Mouse (Mus musculus) left cerebral cortex, postnatal 10 days (tissue): ENCODE results near the gene Ms4a7. TPM values are rescaled to one million over a fixed set of nuclear protein-coding genes. Genes with fewer than 3 reads are reported as not detected.
"Not testable (repeated sequence)": the region's sequence is repeated elsewhere in the genome, so short reads cannot be mapped to it uniquely, and the experiment has no call there.

Experiments
- DNase-seq, 2 experiments: peaks; one replicate each; pipeline ENCODE4 v3.0.0; 2021 to 2022; ENCODE audit warnings: low spot score in 2 of 2, mixed read lengths in 1 of 2; ENCODE audit errors: extremely low spot score in 1 of 2
- intact Hi-C: fragments of 180-260 bp; cut with DNase I; formaldehyde crosslinking; loops from one replicate; pipeline ENCODE4 v1.15.1; 2025
- total RNA-seq, 2 experiments: library from RNA; stranded (reverse); gene quantifications; 2 replicates each; pipeline ENCODE4 v1.2.3; 2021

The Ms4a7 gene
- 1 to 10 TPM in 1 of 2 experiments, not detected in 1; 1.1 TPM for total RNA-seq

DNA sequence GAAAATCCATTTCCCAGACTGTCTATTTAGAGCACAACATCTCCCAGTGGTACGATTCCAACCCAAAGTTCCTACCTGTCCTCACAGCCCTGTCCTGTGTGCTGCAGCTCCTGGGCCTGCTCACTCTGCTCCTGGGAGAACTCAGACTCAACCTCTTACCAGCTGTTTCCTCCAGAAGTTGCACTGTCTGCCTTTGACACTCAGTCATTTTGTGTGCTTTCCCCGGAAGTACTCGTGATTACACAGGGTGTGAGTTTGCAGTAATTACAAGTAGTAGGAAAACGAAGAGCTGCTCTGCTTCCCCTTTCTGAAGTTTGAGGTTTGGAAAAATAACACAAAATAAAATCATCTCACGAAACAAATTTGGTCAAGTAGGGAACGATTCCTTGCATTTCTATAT, at the start of gene Ms4a7:
TSS of gene Ms4a7 (minus strand) at position 215 of the 400 bp plus-strand sequence.
- intact Hi-C loops, result no loop called here

GRCm38 (mm10) chr19:11376399-11376798, 40.5 kb upstream of the Ms4a7 start:
- no peak for DNase-seq
- intact Hi-C loops, result no loop called here

More for the DNA sequence above, at the start of gene Ms4a7:
- DNase-seq, result no peak

GRCm38 (mm10) chr19:11375273-11375672, 39.3 kb upstream of the Ms4a7 start, which contains the start of gene Ms4a4a:
Gene Ms4a4a (plus strand): TSS chr19:11375523.
- no peak for DNase-seq
- intact Hi-C loops, result no loop called here

DNA sequence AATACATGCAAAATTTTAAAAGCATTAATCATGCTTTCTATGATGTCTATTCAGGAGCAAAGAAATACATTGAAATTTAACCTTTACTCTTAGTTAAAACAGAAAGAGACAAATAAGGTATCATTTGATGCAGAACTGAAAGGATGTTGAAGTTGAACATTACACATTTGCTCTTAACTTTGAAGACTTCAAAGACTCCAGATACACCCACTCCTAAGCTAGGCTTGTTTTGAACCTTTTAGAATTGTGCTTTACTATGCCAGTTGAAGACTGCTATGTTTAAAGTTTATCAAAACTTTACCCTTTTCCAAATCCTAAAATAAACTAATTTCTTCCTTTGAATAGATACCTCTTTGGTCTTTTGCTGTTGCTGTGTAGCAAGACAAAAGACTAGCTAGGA, 35.2 kb upstream of the Ms4a7 start:
- intact Hi-C loops, result no loop called here

DNA sequence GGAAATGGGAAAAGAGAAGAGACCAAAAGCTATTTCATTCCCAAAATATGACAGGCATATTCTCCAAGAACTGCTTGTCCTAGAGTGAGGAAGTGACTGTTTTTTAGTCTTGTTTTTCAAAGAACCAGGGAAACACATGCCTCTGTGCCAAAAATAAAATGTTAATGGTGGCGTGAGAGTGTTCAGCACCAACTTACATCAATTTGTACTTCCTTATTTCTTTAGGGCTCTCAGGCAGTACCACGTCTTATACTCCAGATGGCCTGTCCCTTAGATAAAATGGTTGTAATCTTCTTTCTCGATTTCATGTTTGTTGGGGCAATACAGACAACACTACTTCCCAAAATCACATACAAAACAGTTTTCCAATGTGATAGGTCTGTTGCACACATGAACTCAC, 32.4 kb upstream of the Ms4a7 start:
- intact Hi-C loops, result no loop called here
- DNase-seq, result no peak

More for the DNA sequence above, 35.2 kb upstream of the Ms4a7 start:
- no peak for DNase-seq

DNA sequence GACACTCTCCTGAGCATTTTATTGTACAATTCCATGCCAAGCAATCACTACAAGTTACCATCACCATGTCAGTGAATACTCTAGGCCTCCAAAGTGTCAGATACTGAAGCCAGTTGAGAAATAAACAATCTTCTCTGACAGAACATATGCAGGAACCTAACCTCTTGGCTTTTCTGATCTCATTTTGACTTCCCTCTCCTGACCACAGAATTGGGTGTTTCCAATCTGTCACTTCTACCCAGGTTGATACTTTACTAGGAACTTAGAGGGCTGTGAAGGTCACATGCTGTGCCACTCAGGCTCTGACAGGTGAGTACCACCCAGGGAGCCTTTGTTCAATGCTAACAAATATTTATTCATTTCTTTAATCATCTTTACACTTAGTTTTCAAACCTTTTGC, 26.1 kb upstream of the Ms4a7 start:
- intact Hi-C loops, result no loop called here
- DNase-seq, result no peak

- DNase-seq, result peak in 1 of 2 experiments; percentile 4
- intact Hi-C loops, result no loop called here
These were observed 24.2 kb upstream of the Ms4a7 start for GRCm38 (mm10) chr19:11360106-11360505.

DNA sequence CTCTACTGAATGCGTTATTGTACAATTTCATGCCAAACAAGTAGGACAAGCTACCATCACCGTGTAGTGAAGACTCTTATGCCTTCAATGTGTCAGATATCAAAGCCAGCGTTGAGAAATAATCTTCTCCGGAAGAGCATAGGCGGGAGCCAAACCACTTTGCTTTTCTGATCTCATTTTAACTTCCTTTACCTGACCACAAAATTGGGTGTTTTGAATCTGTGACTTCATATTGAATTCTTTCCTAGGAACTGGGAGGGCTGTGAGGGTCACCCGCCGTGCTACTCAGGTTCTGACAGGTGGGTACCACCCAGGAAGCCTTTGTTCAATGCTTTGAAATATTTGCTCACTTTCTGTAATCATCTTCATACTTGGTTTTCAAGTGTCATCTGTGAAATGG, 19.8 kb upstream of the Ms4a7 start:
- no peak for DNase-seq
- intact Hi-C loops, result loop anchor here (5.0 kb wide), 1 partner anchor 412 kb away; no protein-coding TSS in a partner anchor

DNA sequence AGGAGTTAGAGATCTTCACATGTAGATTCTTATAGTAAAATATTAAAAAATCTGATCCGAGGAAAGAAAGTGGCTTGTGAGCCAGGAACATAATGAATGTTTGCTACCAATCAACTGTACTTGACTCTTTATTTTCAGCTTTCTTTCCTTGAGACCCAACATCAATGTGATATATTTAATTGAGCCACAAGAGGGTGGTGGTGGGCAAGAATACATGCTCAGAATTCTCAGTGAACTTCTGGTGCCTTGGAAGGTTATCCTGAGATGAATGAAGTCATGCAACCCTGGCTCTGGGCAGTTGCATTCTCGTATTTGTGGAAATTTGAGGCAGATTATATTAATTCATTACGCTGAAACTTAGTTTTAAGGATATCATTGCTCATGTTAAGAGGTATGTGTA, 15.9 kb upstream of the Ms4a7 start:
- intact Hi-C loops, result loop anchor here (5.0 kb wide), 1 partner anchor 250 kb away; the partner anchor contains the start of gene Ms4a6d
- peak in 1 of 2 experiments; percentile 1 for DNase-seq

GRCm38 (mm10) chr19:11349698-11350481, 13.9 kb upstream of the Ms4a7 start:
- intact Hi-C loops, result loop anchor here (5.0 kb wide), 1 partner anchor 252 kb away; the partner anchor contains the start of gene Ms4a6d
- DNase-seq, result peak; percentile 5 to 21

DNA sequence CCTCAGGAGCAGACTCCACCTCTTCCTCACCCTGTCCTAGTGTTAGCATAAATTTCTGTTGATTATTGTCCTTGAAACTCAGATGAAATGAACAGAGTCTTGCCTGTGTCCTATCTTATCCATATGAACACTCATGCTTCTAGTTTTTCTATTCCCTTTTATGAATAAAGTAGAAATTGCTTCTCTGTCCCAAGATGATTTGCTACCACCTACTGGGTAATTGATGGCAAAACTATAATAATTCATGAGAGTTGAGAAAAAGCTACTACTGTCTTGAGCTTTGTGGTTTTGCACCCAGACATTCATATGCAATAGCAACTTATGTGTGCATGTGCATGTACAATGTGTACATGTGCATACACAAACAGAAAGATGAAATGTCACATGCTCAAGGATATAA, 8.0 kb upstream of the Ms4a7 start:
- intact Hi-C loops, result no loop called here
- no peak for DNase-seq

GRCm38 (mm10) chr19:11343147-11343546, 7.2 kb upstream of the Ms4a7 start:
- intact Hi-C loops, result no loop called here
- no peak for DNase-seq

DNA sequence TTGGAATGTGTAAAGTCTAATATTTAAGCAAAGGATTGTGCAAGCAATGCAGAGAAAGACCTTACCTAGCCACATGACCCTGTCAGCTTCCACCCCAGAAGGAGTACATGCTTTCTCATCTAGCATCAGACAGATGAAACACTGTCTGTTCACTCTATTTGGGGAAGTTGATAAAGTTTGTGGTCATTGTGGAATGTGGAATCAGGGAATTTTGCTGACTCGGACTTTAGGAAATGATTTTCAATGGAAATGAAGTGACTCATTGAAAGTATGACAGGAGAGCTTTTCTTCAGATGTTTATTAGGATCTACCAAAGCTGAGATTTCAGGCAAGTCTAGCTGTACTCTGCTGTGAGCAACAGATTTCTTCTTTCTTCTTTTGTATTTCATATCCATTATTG, 14.8 kb downstream of the Ms4a7 start:
- intact Hi-C loops, result no loop called here
- DNase-seq, result no peak

- intact Hi-C loops, result no loop called here
- DNase-seq, result no peak
These were observed 19.2 kb downstream of the Ms4a7 start for GRCm38 (mm10) chr19:11316786-11317185.

DNA sequence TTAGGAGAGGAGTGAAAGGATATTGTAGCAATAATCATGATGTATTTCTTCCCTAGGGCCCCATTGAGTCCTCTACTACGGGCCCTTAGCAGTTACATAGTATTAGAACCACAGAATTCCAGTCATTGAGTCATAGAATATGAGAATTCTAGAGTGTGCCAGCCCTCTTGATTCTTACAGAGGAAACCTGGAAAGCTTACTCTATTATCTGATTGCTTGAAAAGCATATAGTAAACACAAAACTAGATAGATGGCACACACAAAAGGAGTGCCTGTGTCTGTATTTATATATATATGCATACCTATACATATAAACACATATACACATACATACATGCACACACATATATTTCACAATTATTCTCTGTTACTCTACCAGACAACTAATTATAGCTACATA, 21.6 kb downstream of the Ms4a7 start, which contains the start of gene Ms4a14:
TSS of gene Ms4a14 (minus strand) at position 101 of the 400 bp plus-strand sequence.
- intact Hi-C loops, result no loop called here
- DNase-seq, result no peak

DNA sequence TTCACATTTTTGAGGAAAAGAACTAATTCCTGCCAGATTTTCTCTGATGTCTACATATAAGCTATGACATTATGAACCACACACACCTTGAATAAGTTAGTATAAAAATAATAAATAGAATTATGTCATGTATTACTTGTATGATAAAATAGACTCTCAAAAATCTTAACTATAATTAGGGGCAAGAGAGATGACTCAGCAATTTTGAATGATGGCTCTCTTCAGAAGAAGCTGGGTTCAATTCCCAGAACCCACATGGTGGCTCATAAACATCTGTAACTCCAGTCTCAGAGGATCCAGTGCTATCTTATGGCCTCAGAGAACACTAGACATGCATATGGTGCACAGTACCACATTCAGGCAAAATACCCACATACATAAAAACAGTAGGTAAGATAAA, 27.1 kb downstream of the Ms4a7 start:
- no peak for DNase-seq
- intact Hi-C loops, result no loop called here

GRCm38 (mm10) chr19:11299529-11299928, 36.4 kb downstream of the Ms4a7 start:
- DNase-seq, intact Hi-C loops: not testable (repeated sequence)

DNA sequence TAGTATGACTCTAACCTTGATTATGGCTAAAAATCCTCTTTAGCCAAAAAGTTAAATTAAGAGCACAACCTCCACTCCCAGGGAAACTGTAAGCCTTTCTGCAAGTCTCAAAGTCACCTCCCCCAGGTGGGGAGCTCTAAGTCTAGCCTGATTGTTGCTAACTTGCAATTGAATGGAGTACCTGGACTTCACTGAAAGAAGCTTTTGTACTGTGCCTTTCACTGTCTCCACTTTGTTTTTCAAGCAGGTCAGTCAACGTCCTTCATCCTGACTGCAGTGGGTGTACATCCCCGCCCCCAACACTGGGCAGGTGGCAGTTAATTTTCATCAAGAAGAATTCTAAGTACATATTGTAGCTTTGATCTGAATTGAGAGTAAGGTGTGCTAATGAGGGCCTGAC, 37.0 kb downstream of the Ms4a7 start:
- no peak for DNase-seq
- intact Hi-C loops, result no loop called here

- DNase-seq, intact Hi-C loops: not testable (repeated sequence)
These were observed 42.3 kb downstream of the Ms4a7 start for GRCm38 (mm10) chr19:11293616-11294015.

DNA sequence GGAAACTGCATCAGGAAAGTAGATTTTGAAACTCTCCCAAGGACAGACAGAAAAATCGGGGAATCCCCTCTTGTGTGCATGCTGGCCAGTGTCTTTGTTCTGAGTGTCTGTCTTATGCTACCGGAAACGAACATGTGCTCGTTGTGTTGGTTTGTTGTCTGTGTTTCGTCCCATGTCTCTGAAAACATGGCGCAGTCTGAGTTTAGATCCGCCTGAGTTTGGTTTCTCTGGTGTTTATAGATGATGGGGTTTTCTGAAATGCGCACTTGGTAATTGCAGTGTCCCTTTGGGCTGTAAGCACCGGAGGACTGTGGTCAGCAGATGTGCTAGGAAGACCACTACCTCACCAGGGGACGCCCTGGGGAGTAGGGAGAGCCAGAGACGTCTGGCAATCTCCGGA, 43.0 kb downstream of the Ms4a7 start:
- intact Hi-C loops, result no loop called here
- no peak for DNase-seq
